Mouse (Mus musculus) E14TG2a.4 (cell line): ENCODE results near the gene Eif3m.

Source experiments
- CTCF ChIP-seq: conservative IDR thresholded peaks from 2 replicates; pipeline ENCODE4 v1.5.1; 2014; ENCODE audit warnings: low read length
- NANOG ChIP-seq: IDR thresholded peaks from 2 replicates; pipeline ENCODE4 v1.6.1; 2014; ENCODE audit warnings: borderline replicate concordance, low read length, mixed read lengths

DNA sequence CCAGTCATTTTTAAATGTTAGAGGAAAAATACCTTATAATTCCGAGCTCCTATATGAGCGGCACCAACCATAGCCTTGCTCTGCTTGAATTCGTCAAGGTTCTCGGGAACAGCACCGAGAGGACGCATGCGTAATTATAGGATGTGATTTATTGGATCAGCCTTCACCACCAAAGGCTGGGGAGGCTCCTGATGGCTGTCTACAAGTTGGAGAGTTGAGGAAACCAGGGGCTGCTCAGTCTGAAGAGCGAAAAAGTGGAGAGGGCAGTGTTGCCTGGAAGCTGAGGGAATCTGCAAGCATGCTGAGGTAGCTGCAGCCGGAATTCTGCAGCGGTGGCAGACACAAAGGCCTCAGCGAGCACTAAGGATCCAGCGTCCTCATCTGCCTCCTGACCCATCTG is 4.4 kb upstream of the Eif3m start:
- no peak for TF ChIP-seq CTCF
- TF ChIP-seq NANOG: no peak
